Mouse (Mus musculus): ENCODE data around the gene Sstr1.

Gene Sstr1

DNA sequence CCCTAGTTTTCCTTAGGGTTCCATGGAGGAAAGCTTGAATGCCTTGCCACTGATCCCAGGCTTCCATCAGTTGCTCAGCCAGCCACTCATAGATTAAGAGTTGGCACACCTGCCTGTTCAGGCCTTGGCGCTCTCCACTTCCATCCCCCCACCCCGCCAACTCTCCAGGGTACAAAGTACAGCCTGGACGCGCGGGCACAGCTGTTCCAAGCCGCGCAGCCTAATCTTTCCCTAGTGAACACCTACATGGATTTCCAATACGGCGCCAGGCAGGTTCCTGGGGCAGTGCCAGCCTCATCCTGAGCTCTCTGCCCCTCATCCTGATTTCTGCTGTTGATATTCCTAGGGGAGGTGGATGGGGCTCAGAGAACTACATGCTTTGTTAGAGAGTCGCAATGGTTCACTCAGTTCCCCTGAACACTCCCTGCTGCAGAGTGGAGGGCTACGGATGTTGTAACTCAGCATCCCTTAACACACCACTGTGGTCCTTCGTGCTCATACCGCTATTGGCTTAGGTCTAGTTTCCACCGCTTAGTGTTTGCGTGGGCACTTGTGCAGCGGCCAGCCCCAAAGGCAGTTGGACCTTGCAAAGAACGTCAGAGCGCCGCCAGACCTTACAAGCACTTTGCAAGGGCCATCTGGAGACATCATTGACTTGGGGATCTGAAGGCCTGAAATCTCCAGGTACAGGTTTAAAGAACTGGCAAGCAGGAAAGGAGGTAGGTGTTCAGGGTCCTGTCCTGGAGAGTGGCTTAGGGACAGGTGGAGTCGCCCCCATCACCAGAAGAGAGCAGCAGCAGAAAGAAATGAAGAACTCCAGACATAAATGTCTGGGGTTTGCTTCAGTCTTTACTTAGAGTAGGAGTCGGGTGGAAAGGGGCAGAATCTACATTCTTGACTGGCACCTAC, at the start of gene Sstr1:
Gene Sstr1, plus strand, starts transcription at position 610 of the 909 bp plus-strand sequence.
- no peak for DNase-seq

DNA sequence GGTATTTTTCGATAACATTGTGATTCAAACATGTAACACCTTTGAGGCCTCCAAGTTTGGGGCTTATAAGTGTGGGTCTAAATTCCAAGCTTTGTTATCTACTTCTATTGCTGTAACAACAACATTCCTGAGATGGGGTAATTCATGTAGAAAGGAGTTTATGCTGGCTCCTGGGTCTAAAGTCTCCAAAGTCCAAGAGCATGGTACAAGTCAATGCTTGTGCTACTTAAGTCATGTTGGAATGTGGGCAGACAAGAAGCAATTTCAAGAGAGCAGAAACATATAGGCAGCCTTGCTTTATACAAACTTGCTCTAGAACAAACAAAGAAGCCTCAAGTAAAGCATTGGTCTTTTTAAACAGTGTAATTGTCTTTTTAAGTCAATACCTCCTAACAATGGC, 12.8 kb upstream of the Sstr1 start:
- no peak for DNase-seq

DNA sequence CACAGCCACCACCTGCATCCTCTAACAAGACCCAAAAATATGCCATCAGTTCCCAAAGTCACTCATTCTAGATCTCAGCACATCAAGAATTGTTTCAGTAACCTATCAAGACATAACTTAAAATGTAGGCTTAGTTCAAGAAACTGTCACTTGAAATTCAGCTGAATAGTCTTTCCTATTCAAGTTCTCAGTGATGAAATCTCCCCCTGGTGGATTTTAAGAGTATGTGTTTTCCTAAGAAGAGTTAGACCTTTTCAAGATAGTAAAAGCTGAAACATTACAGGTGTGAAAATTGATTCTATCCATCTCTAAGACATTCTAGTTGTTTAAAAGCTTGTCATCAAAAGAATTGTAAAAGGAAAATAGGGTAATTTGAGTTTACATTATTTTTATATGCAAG, 10.4 kb upstream of the Sstr1 start:
- DNase-seq: no peak

DNA sequence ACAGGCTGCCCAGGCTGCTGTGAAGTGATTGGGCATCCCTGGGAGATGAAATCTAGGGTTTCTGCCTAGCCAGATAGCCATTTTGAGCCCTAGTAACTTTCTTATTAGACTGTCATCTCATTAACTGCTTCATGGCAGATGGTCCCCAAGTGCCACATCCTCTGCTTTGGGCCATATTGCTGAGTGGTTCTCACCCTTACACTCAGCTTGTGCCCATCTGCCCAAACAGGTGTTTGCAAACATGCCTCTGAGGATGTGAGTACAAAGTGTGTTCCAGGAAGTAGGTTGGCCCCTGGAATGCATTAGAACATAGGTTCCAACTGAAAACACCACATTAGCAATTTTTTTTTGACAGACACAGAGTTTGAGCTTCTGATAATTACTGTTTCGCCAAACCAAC, 3.6 kb upstream of the Sstr1 start:
- DNase-seq: no peak

DNA sequence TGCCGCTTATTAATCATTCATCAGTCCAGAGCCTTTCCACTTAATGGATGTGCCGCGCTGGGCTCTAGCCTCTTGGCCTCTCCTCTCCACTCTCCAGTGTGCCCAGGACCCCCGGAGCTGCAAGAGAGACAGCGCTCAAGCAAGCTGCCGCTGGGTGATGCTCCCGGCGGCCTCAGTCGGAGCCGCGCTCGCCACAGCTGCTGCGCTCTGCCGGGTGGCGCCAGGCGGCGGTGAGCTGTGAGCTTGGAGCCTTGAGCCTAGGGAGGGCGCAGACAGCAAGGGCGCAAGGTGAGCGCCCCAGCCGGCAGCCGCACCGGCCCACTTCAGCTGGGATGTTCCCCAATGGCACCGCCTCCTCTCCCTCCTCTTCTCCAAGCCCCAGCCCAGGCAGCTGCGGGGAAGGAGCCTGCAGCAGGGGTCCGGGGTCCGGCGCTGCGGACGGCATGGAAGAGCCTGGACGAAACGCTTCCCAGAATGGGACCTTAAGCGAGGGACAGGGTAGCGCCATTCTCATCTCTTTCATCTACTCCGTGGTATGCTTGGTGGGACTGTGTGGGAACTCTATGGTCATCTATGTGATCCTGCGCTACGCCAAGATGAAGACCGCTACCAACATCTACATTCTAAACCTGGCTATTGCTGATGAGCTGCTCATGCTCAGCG, 820 bp downstream of the Sstr1 start:
- DNase-seq: no peak

DNA sequence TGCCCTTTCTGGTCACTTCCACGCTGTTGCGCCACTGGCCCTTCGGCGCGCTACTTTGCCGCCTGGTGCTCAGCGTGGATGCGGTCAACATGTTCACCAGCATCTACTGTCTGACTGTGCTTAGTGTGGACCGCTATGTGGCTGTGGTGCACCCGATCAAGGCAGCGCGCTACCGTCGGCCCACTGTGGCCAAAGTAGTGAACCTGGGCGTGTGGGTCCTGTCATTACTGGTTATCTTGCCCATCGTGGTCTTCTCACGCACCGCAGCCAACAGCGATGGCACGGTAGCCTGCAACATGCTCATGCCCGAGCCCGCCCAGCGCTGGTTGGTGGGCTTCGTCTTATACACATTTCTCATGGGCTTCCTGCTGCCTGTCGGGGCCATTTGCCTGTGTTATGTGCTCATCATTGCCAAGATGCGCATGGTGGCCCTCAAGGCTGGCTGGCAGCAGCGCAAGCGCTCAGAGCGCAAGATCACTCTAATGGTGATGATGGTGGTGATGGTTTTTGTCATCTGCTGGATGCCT, 1.4 kb downstream of the Sstr1 start:
- DNase-seq: no peak

DNA sequence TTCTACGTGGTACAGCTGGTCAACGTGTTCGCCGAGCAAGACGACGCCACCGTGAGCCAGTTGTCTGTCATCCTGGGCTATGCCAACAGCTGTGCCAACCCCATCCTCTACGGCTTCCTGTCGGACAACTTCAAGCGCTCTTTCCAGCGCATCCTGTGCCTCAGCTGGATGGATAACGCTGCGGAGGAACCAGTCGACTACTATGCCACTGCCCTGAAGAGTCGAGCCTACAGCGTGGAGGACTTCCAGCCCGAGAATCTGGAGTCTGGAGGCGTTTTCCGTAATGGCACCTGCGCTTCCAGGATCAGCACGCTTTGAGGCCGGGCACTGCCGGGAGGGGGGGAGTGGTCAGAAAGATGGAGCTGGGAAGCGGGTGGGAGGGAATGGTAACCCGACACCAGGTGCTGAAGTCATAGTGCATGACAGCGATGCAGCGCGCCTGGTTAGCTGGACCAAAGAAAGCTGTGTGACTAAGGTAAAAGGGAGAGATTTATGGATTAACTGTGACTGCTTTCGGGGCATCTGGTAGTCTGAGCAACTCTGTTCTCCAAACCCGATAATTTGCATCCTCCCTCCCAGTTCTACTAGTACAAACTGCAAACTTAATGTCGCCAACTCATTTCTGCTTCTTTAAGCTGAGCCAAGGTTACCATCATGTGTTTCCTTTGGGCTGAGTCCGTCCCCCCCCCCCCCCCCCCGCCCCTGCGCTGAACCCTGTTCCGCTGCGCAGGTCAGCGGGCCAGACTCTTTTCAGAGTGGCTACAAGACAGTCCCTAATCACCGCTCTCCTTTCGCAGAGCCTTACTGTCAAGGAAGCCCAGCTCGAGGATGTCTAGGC, 2.1 kb downstream of the Sstr1 start:
- DNase-seq: peak; percentile 4

DNA sequence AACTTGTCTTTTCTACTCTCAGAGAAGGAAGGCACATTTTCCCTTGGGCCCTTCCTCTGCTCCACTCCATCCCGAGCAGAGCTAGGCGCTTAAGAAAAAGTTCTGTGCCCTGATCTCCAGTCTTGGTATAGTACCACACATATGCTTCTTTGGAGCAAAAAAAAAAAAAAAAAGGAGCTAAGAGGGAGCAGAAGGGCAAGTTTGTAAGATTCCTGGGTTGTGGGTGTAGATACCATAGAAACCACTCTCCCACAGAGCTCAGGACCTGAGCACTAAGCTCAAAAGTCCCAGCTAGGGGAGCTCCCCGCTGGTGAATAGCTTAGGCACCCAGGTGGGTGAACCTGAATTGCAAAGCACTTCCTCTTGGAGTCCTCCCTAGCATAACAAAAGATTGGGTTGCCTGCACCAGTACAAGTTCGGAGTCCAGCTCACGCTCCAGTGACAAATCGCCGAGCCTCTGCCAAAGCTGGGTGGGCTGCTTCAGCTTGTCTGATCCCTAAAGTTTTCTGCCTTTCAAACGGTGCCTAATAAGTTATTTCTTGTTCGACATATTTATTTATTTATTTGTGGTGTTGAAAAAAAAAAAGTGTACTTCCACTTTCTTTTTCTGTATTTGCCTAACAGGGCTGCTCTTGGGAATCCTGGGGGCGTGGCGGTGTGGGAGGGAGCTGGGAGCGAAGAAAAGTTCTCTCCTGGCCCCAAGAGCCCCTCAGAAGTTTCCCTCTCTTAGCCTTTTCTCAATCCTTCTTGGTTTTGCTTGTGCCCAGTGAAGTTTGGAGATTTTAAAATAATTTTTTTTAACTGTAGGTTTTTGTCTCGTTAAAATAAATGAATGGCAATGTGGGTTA, 2.9 kb downstream of the Sstr1 start:
- DNase-seq: peak; percentile 10

DNA sequence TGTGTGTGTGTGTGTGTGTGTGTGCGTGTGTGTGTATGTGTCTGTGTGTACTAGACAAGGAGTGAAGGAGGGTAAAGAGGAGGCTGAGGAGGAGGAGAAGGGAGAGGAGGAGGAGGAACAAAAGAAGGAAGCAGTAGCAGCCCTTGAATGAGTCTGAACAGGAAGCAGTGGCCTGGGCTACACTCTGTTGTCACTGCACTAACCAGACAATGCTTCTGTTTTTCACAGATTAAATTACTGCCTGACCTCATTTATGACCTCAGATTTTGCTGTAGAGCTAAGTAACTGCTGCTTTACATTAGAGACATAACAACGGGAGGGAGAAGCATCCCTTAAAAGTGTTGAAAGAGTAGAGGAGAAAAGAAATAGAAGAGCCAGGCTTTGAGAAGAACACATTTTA, 4.6 kb downstream of the Sstr1 start:
- no peak for DNase-seq

DNA sequence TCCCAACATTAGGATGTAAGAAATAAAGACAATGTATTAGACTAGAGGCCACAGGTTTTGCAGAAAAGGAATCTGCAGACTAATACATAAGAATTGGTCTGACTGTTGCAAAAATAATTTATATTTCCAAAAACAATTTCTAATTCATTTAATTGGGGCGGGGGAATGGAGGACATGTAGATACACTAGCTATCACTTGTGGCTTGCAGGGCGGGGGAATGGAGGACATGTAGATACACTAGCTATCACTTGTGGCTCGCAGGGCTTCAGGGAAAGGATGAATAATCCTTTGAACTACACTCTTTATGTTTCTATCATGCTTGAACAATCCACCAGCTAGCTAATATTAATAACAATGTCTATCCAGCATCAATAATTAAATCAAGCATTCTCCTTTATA, 7.5 kb downstream of the Sstr1 start:
- no peak for DNase-seq

DNA sequence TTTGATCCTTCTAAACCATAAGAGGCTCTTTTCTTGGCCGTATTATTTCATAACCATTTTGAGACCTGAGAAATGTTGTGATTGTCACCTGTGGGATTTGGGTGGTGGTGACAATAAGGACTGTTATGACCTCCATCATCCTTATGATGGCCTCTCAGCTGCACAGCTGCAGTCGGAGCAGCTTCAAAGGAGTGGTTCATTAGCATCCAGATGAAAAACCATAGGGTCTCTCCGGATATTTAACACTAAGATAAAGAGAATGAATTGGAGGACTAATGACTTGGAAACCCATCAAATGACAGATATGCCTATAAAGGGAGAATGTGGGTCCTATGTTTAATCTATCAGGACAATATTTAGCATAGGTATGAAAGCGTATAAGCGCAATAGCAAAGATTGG, 14.1 kb downstream of the Sstr1 start:
- DNase-seq: no peak

DNA sequence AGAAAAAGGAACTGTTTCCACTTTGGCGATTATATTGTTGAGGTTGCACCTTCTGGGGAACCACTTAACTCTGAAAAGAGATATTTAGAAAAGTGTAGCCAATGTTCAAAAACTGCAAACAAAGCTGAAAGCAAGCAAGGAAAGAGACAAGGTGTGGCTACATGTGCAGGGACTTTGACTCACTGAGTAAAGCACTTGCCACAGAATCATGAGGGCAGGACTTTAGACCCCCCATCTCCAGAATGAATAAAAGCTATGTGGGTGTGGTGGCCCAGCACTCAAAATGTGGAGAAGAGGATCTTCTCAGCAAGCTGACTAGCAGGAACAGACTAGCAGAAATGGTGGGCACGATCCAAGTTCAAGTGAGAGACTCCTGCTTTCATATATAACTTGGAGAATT, 20.9 kb downstream of the Sstr1 start:
- DNase-seq: no peak

DNA sequence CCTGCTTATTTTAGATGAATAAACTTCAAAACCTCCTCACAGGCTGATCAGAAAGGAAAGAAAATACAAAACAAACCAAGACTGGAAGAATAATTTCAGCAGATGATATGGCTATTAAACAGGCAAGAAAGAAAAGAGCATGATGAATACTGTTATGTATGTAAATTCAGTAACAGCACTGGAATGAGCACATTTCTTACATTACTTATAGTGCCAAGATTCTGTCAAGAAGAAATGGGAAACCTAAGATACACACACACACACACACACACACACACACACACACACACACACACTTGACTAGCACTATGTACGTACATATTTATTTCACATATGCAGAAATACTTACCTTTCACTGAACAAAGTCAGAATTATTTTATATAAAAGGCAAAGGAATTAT, 40.3 kb downstream of the Sstr1 start:
- DNase-seq: no peak
